ENCODE assay signal across 13 mouse cellular contexts in genomic region chr16:32010330-32010729, GRCm38 (mm10).
"Had no signal": no experiment of that assay in that cellular context is flagged by ENCODE, and none has a peak within 500 bp of the region (broad histone marks: within the 10 kb centered on the region; RNA-seq: fewer than 3 reads in every experiment).

No protein-coding gene starts in this region.

- DNase-seq: lung, adult 18-20 months; lung, postnatal 10 days; lung, postnatal 36 days; midbrain, embryonic 14.5 days; thymus, adult 2 months; thymus, postnatal 14 days; thymus, postnatal 4 days had no signal

- H3K9me3 ChIP-seq: intestine, embryonic 15.5 days; lung, embryonic 15.5 days; megakaryocyte, embryonic 14.5 days had no signal

- H3K27ac ChIP-seq: intestine, embryonic 15.5 days; left cerebral cortex, adult 2 months; liver, embryonic 14.5 days; lung, embryonic 15.5 days had no signal

- H3K9ac ChIP-seq: intestine, embryonic 15.5 days; liver, embryonic 14.5 days; lung, embryonic 15.5 days had no signal

- H3K27me3 ChIP-seq: intestine, embryonic 15.5 days; lung, embryonic 15.5 days; megakaryocyte, embryonic 14.5 days had no signal

- H3K4me2 ChIP-seq: intestine, embryonic 15.5 days; lung, embryonic 15.5 days; midbrain, embryonic 11.5 days had no signal

- H3K4me3 ChIP-seq: intestine, embryonic 15.5 days; left cerebral cortex, adult 2 months; lung, embryonic 15.5 days had no signal

- H3K36me3 ChIP-seq: intestine, embryonic 15.5 days; lung, embryonic 15.5 days had no signal
